Mouse (Mus musculus) testis, postnatal 14 days (tissue): Measurements from ENCODE around the gene Ikzf1.
A peak's percentile ranks its signal among the peaks of the same experiment; 100 is the strongest.

Source experiments
- DNase-seq: peaks from one replicate; pipeline ENCODE4 v3.0.0; 2021; ENCODE audit warnings: low spot score

Gene Ikzf1

DNA sequence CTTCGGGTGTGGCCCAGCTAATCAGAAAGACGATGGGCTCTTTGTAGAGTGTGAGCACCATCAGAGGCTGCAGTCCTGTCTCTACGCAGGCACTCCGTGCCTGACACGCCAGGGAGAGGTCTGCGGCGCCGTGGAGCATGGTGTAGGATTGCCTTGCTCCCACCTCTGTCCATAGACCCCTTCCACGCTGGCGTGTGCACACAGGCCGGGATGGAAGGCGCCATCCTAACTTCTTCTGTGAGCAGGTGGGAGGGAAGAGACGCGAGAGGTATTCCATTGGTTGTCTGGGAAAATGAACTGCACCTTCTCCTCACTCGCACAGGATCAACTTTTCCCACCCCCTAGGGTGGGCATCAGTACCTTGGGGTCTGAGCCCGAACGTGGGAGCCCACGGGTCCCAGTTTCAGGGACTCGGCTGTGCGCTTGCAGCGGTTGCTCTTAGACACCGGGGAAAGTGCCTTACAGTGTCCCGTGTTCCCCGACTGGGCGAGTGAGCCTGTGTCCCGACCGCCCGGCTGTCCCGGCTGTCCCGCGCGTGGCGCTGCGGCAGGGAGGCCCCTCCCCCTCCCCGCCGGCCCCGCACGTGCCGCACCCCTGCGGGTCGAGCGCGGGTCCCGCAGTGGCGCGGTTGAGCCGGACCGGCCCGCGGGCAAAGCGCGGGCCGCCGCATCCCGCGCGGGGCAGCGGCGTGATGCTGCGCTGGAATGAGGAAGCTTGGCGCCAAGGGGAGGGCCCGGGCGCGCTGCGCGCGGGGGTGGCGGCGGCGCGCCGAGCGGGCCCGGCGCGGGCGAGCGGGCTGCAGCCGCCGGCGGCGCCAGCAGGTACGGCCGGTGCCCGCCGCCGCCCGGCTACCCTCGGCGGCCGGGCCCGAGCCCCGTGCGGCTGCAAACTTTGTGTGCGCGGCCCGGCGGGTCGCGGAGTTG is at the start of gene Ikzf1:
Gene Ikzf1, plus strand, starts transcription at position 74 of the 923 bp plus-strand sequence.
- DNase-seq: no peak

DNA sequence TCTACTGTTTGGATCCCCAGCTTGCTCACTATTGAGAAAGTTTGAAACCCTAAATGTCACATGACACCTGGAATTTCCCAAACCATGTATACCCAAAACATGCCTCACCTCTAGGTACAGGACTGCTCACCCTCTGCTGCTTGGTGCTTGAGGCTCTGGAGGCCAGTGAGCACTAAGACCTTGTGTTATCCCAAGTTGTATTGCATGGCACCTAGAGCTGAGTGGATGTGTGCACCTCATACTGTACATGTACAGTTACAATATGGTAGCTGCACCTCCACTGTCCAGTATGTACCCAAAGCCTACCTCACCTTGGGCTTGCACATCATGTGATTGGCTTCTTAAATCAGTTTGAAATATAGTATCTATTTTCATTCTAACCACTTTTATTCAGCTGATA is 40.5 kb upstream of the Ikzf1 start:
- no peak for DNase-seq

DNA sequence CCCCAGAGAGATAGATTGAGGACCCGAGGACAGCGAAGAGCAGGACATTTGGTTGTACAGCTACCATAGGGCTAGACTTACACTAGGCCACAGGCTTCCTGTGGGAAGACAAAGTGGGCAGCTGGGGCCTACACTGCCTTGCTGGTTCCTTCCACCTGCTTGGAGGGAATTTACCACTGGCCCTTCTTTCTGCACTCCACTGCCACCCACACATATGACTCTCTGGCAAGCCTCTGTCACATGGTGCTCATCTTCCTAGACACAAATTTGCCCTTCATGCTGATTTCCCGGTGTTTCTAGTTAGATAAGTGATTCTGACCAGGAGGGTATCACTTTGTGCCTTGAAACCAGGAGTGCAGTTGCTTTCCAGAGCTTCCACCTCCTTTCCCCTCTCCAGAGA is 28.4 kb upstream of the Ikzf1 start:
- DNase-seq: no peak

DNA sequence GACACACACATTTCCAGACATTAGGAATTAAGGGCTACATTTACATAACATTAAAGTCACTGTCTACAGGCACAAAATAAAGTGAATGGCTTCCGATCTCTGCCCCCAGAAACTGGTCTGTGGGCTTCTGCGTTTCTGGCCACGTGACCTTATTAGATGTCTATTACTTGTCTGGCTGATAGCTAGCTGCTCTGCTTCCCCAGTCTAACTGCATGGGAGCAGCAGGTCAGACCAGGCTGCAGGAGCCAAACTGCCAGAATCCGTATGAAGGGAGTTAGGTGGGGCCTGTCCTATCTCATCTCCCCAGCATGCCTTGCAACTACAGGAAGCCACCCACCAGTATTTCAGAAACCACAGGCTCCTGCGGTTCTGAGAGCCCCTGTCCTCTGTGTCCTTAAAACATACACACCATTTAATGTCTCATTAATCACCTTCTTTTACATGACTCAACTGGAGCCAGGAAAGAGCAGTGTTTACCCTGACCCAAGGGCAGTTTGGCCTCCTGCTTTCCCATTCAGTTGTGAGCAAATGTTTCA is 27.7 kb upstream of the Ikzf1 start:
- no peak for DNase-seq

DNA sequence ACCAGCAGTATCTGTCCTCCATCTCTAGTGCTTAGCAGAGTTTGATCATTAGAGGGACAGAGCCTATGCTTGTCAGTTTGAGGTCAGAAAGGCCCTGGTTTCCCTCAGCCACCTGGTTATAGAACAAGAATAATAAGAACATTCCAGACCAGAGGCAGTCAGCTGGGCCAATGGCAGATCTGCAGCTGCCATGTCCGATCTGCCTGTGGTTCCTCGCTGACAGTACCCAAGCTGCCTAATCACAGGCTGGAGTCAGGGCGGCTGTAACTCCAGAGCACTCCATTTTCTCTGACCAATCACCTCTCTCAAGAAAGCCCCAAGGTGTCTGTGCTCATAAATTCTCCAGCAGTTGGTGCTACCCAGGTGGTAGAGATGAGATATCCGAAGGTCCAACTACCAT is 27.2 kb upstream of the Ikzf1 start:
- DNase-seq: no peak

DNA sequence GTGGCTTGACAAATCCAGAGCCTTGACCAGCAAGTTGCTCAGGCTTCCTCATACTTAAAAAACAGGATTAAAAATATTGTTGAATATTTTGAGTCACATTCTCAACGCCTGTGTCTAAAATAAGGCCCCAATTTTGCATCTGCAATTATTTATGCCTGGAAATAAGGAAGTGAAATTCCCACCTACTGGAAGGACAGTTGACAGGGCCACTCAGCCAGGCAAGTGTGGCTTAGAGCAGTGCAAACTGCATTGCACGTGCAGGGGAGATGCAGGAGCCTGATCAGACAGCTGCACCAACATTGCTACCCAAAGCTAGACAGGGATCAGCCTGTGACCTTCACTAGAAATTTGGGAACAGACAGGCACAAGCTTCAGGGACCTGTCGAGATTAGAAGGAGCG is 26.0 kb upstream of the Ikzf1 start:
- no peak for DNase-seq

DNA sequence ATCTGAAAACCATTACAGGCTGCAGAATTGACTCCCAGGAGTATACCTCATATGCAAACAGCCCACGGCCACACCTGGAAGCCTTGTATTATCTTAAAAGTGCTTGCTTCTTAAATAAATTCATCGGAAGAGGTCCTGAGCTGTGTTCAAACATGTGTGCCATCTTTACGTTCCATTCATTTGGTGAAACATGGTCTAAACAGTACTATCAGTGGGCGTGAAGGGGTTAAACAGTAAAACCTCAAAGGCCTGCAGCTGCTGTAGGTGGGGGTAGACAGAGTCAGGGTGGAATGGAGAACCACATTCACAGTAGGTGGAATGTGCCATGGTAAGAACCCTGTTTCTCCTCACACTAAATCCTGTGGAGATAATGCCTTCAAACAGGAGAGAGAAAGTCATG is 24.2 kb upstream of the Ikzf1 start:
- no peak for DNase-seq

DNA sequence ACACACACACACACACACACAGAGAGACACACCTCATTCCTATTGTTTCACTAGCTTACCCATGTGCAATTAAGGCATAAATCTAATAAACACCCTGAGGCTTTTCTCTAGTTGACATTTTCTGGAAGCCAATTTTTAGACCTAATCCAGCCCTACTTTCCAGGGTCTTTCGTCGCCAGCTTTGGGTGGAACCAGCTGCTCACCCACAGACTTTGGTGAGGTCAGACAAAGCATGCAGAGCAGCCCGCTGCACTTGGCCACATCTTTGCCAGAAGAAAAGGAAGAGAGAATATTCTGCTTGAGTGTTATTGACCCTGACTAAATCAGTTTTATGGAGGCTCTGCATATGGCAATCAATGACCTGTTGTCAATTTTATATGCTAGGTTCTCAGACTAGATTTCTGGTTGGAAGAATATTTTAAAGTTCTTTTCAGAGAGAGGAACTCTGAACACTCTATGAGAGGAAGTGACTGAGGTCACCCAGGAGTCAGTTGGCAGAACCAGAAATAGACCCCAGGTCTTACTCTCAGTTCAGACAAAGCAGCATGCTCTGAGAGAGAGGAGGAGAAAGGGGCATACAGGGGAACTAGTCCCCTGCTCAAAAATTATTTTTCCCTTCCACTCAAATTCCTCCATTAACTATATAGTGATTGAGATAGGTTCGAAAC is 17.4 kb upstream of the Ikzf1 start:
- no peak for DNase-seq

DNA sequence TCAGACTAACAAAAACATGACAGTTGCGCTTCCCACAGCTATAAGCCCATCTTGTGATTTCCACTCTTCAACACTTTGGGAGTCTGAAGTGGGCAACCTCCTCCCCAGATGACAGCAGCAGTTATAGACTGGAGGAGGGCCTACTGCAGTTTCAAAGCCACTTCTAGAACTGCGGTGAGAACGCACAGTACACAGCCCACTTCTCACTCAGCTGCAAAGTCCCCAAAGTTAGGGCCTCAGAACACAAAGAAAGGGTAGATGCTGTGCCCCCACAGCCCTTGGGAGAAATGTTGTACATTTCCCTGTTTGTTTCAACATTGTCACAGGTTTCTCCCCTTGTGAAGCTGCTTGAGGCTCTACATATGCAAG is 16.9 kb upstream of the Ikzf1 start:
- DNase-seq: no peak

DNA sequence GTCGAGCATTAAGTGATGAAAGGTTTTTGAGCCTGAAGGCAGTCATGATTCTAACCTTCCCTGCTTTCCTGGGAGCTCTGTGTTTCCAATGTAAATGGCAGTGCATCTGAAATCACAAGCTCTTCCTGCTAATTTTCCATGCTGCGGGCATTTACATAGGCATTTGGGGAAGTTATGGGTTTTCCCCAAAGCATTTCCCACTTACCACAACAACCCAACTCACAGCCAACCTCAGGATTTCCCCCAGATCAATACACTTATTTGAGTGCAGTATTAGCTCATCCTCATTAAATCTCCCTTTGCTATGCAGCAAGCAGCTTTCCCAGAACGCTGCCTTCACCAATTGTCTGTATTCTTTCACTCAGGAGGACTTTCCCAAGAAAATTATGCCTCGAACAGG is 11.8 kb upstream of the Ikzf1 start:
- no peak for DNase-seq

DNA sequence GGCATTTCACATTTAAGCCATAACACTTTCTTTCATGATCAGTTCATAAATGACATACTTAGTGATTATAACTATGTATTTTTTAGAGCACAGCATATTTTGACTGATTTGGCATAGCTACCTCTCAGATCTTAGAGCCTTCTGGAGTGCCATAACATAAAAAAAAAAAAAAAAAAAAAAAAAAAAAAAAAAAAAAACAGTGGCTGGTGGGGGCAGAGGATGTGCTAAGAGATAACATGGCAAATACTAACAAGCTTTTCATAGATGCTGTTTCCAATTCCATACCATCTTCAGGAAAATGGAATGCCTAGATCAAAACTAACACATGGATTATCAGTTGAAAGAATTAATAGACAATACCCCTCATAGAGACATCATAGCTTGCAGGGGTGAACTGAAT is 9.7 kb upstream of the Ikzf1 start:
- DNase-seq: no peak

DNA sequence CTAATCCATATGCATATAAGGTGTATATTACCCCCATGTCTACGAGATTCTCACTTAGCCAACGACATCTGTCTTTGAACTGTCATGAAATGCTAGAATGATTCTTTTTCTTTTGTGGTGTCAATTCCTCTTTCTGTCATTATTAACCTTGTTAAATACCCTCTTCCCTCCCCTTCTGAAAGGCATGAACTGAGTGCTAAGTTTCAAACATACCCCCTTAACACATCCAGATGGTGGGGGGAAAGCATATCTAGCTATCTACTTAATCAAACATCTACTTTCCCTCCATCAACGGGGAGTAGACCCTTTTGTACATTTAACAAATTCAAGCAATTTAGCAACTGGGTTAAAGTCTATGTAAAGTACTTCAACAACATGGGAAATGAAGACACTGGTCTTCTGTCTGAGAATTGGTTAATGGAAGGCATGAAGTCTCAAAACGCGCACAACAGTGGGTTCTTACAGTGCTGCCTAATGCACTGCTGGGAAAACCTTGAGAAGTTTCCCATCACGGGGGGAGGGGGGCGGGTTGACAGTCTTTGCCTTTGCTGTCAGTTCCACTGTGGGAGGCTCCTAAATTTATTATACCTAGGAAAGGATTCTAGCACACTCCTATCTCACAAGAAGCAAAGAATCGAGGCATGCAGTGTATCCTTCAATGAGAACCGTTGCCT is 8.6 kb upstream of the Ikzf1 start:
- DNase-seq: no peak

DNA sequence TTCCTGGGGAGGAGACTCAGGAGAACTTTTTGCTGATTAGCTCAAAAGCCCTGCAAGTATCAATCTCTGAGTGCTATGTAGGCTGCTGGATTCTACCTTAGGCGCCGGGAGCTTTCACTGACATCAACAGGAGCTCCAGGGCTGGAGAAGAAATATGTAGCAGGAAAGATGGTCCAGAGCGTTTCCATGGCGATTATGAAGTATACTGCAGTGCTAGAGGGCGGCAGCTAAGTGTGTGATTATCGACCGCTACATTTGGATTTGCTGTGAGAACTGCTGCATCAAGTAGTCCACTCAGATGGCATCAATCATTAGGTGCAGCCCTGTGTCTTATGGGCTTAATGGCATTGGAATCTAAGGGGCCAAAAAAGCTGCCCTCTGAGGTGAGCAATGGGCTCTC is 7.6 kb upstream of the Ikzf1 start:
- no peak for DNase-seq

DNA sequence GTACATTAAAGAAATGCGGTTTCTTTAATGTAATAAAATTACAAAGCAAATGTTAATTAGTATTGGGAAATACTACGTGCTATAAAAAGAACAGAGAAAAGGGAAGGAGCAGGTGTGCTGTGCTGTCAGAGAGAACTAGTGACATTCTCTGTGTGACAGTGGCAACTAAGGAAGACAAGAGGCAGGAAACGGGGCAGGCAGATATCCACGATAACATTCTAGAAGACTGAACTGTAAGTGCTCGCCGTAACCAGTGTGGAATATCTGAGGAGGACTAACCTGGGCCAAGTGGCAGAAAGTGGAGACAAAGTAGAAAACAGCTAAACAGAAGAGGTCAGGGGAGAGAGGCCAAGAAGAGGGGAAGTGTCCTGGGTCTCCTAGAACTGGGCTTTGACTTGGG is 5.8 kb upstream of the Ikzf1 start:
- no peak for DNase-seq

DNA sequence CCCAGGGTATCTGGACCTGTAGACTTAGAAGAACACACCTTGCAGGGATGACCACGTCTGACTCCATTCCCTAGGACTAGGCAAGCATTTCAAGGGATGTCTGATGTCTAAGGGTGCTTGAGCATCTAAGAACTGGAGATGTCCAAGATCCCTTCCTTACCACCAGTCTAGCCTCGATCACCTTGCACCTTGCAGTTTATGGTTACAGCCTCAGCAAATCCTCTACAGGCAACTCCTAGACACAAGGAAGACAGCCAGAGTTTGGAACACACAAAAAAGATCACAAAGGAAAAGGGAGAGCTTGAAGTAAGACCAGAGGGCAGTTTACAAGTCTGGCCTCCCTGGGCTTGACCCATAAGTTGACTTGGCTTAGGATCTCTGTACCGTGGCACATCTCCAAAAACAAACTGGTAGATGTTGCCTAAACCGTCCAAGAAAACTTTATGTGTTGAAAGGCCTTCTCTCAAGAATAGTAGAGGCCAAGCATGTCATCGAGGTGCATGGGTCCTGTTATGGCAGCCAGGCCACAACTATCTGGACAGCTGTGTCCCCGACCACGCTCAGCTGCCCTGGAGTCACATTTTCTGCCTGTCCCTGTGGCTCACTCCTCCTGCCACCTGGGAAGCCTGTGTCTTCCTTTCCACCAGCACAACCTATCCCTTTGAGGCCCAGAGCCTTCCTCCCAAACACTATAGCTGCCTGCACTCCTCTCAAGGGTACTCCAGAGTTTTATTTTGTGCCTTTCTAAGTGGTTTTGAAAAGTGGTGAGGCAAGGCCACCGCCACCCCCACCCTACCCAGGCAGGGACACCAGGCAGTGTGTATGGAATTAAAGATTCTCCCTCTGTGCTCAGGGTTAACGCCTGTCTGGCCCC is 510 bp upstream of the Ikzf1 start:
- DNase-seq: no peak

DNA sequence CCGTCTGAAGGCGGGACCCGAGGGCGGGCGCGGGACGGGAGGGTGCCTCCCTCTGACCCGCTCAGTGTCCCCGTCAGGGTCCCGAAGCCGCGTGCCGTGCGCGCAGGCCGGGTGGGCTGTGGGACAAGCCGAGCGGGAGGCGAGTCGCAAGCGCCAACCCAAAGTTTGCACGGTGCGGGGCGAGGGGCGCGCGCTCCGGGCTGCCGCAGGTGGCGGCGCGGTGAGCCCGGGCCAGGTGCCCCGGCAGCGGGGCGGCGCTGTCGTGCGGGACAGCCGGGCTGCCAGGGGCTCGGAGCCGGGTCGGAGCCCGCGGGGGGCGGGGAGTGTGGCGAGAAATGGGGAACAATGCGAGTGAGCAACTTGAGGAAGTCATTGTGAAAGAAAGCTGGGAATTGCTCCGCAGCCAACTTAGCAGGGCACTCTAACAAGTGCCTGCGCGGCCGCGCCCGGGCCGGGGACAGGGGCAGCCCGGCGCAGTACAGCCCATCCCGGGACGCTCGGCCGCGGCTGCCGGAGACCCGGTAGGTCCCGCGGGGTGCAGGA is 1.1 kb downstream of the Ikzf1 start:
- DNase-seq: peak; percentile 21

DNA sequence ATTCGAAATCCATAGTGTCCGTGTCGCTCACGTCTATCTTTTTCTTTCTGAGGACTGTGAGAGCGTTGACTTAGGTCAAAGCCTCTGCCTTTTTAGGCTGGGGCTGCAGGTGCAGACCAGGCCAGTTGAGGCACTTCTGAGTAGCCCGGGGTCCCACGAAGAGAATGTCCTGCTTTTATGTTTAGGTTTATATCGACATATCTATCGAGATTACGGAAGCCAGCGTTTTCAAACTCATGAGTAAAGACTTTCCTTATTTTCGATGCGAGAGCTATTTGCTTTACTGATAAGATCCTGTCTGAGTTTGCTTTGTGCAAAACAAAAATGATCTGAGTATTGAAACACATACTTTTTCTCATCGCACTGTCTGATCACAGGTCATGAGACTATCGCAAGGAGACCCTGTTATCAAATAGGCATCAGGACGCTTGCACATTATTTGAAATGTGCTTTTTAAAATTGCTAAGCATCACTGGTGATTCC is 1.8 kb downstream of the Ikzf1 start:
- no peak for DNase-seq

DNA sequence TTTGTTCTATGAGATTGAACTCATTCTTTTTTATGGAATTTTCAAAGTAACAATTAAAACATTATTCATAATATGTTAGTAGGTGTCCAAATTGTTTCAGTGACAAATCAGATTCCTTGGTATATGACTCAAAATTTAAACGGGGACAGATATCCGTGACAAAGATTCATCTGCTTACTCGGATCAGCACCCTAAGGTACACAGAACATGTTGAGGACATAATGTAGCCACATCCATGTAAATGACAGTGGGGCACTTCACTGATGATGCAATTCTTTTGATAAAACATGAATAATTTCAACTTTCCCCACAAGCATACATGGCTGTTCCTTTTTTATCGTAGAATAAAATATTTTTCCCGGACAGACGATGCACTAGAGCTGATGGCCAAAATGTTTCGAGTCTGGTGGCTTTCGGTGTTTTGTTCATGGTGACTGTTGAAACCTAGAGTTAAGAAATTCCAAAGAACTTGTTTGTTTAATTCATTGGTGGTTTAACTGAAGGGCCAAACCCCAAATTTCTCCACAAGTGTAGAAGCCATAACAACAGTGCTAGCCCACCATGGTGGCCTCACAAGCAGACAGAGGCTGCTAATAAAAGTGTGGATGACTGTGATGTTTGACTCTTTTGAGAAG is 2.9 kb downstream of the Ikzf1 start:
- DNase-seq: no peak

DNA sequence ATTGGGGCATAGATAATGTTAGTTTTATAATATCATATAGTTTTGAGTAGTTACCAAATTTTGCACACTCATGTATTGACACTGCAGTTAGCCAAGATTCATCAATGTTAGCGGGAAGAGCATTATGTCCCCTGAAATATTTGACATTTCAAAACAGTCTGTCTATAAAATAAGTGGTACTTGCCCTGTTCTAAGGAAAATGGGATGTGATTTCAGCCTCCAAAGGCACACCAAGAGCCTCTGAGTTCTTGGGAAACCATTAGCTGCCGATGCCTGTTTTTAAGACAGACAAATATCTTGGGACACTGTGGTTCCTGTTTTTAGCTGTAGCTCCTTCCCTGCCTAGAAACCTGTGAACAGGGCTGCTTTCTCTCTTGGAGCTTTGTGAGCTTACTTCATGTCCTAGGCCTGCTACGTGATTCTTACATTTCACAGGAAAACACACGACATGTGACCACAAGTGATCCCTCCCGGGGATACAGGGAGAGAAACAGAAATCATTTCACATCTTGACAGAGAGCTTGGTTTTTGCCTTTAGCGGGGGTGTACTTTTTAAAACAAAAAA is 4.0 kb downstream of the Ikzf1 start:
- DNase-seq: no peak

DNA sequence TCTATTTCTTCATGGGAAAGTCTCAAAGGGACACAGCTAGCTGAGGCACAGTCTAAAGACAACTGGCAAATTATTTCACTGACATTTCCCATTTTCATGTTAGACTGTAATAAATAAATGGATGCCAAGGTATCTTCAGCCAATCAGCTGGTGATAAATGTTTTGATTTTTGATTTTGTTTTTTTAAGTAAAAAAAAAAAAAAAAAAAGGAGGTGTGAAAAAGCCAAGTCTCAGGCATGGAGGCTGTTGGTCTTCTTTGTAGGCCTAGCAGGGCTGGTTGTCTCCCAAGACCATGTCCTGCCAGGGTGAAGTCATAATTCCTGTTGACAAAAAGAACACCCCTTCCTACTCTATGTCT is 4.9 kb downstream of the Ikzf1 start:
- DNase-seq: no peak
